Mouse (Mus musculus): ENCODE results near the gene Auh.

DNA sequence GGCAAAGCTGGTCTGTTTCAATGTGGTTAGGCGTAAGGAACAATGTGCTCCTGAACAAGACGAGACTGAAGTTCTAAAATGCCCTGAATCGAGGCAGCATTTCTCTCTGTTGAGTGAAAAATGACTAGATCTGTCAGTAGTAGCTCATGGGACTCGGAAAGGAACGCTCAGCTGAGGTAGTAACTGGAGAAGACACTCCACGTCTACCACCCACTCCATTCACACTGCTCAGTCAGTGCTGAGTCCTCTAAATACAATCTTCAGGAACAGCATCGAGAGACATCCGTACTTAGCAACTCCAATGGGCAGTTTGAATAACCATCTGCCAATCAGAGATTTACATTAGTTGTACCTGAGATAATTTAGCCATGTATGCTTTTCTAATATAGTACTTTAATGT is 66.0 kb downstream of the Auh start:
- no peak for TF ChIP-seq CTCF (IDR thresholded peaks at IDR 0.05; ENCODE audit: low read depth, low read length)
- TF ChIP-seq GATA1 (IDR thresholded peaks at IDR 0.05; ENCODE audit: borderline replicate concordance, low read length), result no peak
- TF ChIP-seq POLR2AphosphoS5 (IDR thresholded peaks at IDR 0.05; ENCODE audit: insufficient replicate concordance, low read depth, low read length), result no peak
- no peak for TF ChIP-seq TAL1 (conservative IDR thresholded peaks at IDR 0.05; ENCODE audit: low read depth, low read length)

All from G1E (cell line).